Mouse (Mus musculus): ENCODE measurements around the gene Arhgap19.

- TF ChIP-seq CTCF (IDR thresholded peaks at IDR 0.05; ENCODE audit: low read depth) (no peak), EP300 (optimal IDR thresholded peaks at IDR 0.05) (no peak)
Measured at GRCm38 (mm10) chr19:41822589-41822988, 20.7 kb upstream of the Arhgap19 start.

Measured in stomach, postnatal 0 days (tissue).